Mouse (Mus musculus) lung, embryonic 14.5 days (tissue): ENCODE results near the gene Mturn. TPM values are rescaled to one million over a fixed set of nuclear protein-coding genes. Genes with fewer than 3 reads are reported as not detected.

Source experiments
- ATAC-seq: fragments of 200-750 bp; cut with Nextera tagmentation; 2 replicates; pipeline ENCODE4 v1.8.0; 2017; ENCODE audit warnings: mild to moderate bottlenecking, moderate TSS enrichment, moderate library complexity; ENCODE audit not compliant: insufficient read depth
- DNase-seq: peaks from one replicate; pipeline ENCODE4 v3.0.0-alpha.2; 2015
- H3K27ac ChIP-seq: fragments of 300-500 bp; sonication (generic); 2 replicates; pipeline ENCODE4 v1.5.1; 2014; ENCODE audit warnings: low read depth, mild to moderate bottlenecking, moderate library complexity
- H3K27me3 ChIP-seq: fragments of 300-500 bp; sonication (generic); 2 replicates; pipeline ENCODE4 v1.6.1; 2014; ENCODE audit warnings: low read length, control low read depth; ENCODE audit not compliant: insufficient read depth
- H3K36me3 ChIP-seq: fragments of 300-500 bp; sonication (generic); 2 replicates; pipeline ENCODE4 v1.6.1; 2014; ENCODE audit warnings: control low read depth; ENCODE audit not compliant: insufficient read depth
- H3K4me1 ChIP-seq: fragments of 300-500 bp; sonication (generic); 2 replicates; pipeline ENCODE4 v1.6.1; 2014; ENCODE audit warnings: antibody characterized with exemption, control low read depth; ENCODE audit not compliant: insufficient read depth
- H3K4me2 ChIP-seq: fragments of 300-500 bp; sonication (generic); 2 replicates; pipeline ENCODE4 v1.6.1; 2014; ENCODE audit warnings: mild to moderate bottlenecking
- H3K4me3 ChIP-seq: fragments of 300-500 bp; sonication (generic); 2 replicates; pipeline ENCODE4 v1.5.1; 2014; ENCODE audit warnings: low read depth, low read length
- H3K9ac ChIP-seq: fragments of 300-500 bp; sonication (generic); 2 replicates; pipeline ENCODE4 v1.6.1; 2014
- H3K9me3 ChIP-seq: fragments of 300-500 bp; sonication (generic); 2 replicates; pipeline ENCODE4 v1.6.1; 2016; ENCODE audit warnings: low read depth, low read length, control low read depth
- CTCF ChIP-seq: IDR thresholded peaks from 2 replicates; pipeline ENCODE4 v1.5.1; 2016; ENCODE audit warnings: antibody characterized with exemption, low read depth
- whole genome bisulfite sequencing: fragments of 180-500 bp; shearing (Covaris S2); extraction: QIAGEN DNeasy Blood & Tissue Kit; methylation state at CpG from one replicate; pipeline ENCODE4 v1.1.7; 2014; 5-methylcytosine and 5-hydroxymethylcytosine counted together
- polyA plus RNA-seq: library from polyadenylated mRNA; unstranded; fragments of >200 nt; fragmentation: Nextera tagmentation; extraction: Ambion mirVana; gene quantifications from 2 replicates; pipeline ENCODE4 v1.2.1, GENCODE M21; 2014

The Mturn gene
- polyA plus RNA-seq, 1 experiment from 2014 or later, result 3.1 TPM

GRCm38 (mm10) chr6:54686946-54687737, 5.7 kb downstream of the Mturn start:
- no peak for TF ChIP-seq CTCF
- WGBS, result 85% methylated on average over 21 of the region's 21 CpGs
- no peak for DNase-seq
- H3K9ac ChIP-seq, result no peak overlapping the region
- no peak overlapping the region for H3K4me3 ChIP-seq
- no peaks in the 10 kb centered on the region for H3K9me3 ChIP-seq
- ATAC-seq, result no peak
- no peak overlapping the region for H3K4me2 ChIP-seq
- no peaks in the 10 kb centered on the region for H3K4me1 ChIP-seq
- H3K36me3 ChIP-seq, result no peaks in the 10 kb centered on the region
- H3K27me3 ChIP-seq, result peaks cover 9% of the 10 kb centered on the region; the same call in 1 of the 2 replicates
- H3K27ac ChIP-seq, result no peak overlapping the region

- Histone ChIP-seq H3K4me3 (no peak overlapping the region), H3K36me3 (no peaks in the 10 kb centered on the region), H3K4me1 (no peaks in the 10 kb centered on the region), H3K27me3 (peaks cover 2% of the 10 kb centered on the region; the same call in 1 of the 2 replicates), H3K4me2 (no peak overlapping the region), H3K9me3 (no peaks in the 10 kb centered on the region), H3K9ac (no peak overlapping the region), H3K27ac (no peak overlapping the region)
- no peak for DNase-seq
- WGBS, result 77% methylated on average over 18 of the region's 18 CpGs
- TF ChIP-seq CTCF, result no peak
- ATAC-seq, result no peak
Observed at GRCm38 (mm10) chr6:54688467-54689323, 7.3 kb downstream of the Mturn start.

- DNase-seq (no peak), ATAC-seq (no peak)
- Histone ChIP-seq H3K9me3 (no peaks in the 10 kb centered on the region), H3K4me1 (no peaks in the 10 kb centered on the region), H3K27me3 (no peaks in the 10 kb centered on the region), H3K27ac (no peak overlapping the region), H3K36me3 (no peaks in the 10 kb centered on the region), H3K4me2 (no peak overlapping the region), H3K4me3 (no peak overlapping the region), H3K9ac (no peak overlapping the region)
- WGBS, result 79% methylated on average over 7 of the region's 7 CpGs
- TF ChIP-seq CTCF, result no peak
Observed at GRCm38 (mm10) chr6:54689686-54690085, 8.3 kb downstream of the Mturn start.

- Histone ChIP-seq H3K4me2 (no peak overlapping the region), H3K27me3 (no peaks in the 10 kb centered on the region), H3K36me3 (no peaks in the 10 kb centered on the region), H3K4me1 (no peaks in the 10 kb centered on the region), H3K27ac (no peak overlapping the region), H3K9me3 (no peaks in the 10 kb centered on the region), H3K9ac (no peak overlapping the region), H3K4me3 (no peak overlapping the region)
- ATAC-seq (no peak), DNase-seq (no peak)
- WGBS, result 75% methylated on average over 13 of the region's 13 CpGs
- no peak for TF ChIP-seq CTCF
Observed at GRCm38 (mm10) chr6:54690838-54691237, 9.4 kb downstream of the Mturn start.

- Histone ChIP-seq H3K27ac (no peak overlapping the region), H3K4me2 (no peak overlapping the region), H3K4me1 (no peaks in the 10 kb centered on the region), H3K9ac (no peak overlapping the region), H3K9me3 (no peaks in the 10 kb centered on the region), H3K27me3 (no peaks in the 10 kb centered on the region), H3K4me3 (no peak overlapping the region), H3K36me3 (no peaks in the 10 kb centered on the region)
- 67% methylated on average over 14 of the region's 14 CpGs for WGBS
- no peak for ATAC-seq
- TF ChIP-seq CTCF, result no peak
- DNase-seq, result no peak
Observed at GRCm38 (mm10) chr6:54691368-54692116, 10.1 kb downstream of the Mturn start.

- Histone ChIP-seq H3K27me3 (no peaks in the 10 kb centered on the region), H3K4me1 (no peaks in the 10 kb centered on the region), H3K4me2 (no peak overlapping the region), H3K36me3 (no peaks in the 10 kb centered on the region), H3K4me3 (no peak overlapping the region), H3K27ac (no peak overlapping the region), H3K9ac (no peak overlapping the region), H3K9me3 (no peaks in the 10 kb centered on the region)
- WGBS, result 62% methylated on average over 1 of the region's 1 CpGs
- TF ChIP-seq CTCF, result no peak
- ATAC-seq (no peak), DNase-seq (no peak)
Observed at GRCm38 (mm10) chr6:54692201-54692600, 10.8 kb downstream of the Mturn start.
